Mouse (Mus musculus) liver, embryonic 14.5 days (tissue): ENCODE results near the gene Pfkm. TPM values are rescaled to one million over a fixed set of nuclear protein-coding genes. Genes with fewer than 3 reads are reported as not detected.

ENCODE experiments used
- ATAC-seq: fragments of 200-750 bp; cut with Nextera tagmentation; 2 replicates; pipeline ENCODE4 v1.8.0; 2017; ENCODE audit warnings: moderate number of reproducible peaks, mild to moderate bottlenecking, moderate library complexity; ENCODE audit not compliant: insufficient read depth
- DNase-seq, 3 experiments: peaks; one replicate each; pipeline ENCODE4 v3.0.0-alpha.2; 2012 to 2013; ENCODE audit warnings: low read depth in 3 of 3, low spot score in 3 of 3
- H3K27ac ChIP-seq: fragments of 300-500 bp; sonication (generic); 2 replicates; pipeline ENCODE4 v1.5.1; 2014; ENCODE audit warnings: moderate library complexity, mild to moderate bottlenecking, control low read depth, inconsistent platforms
- H3K27me3 ChIP-seq: fragments of 300-500 bp; sonication (generic); 2 replicates; pipeline ENCODE4 v1.6.1; 2014; ENCODE audit warnings: mild to moderate bottlenecking, low read length, moderate library complexity; ENCODE audit not compliant: control insufficient read depth, insufficient read depth
- H3K36me3 ChIP-seq: fragments of 300-500 bp; sonication (generic); replicated peaks from 2 replicates; pipeline ENCODE4 v1.6.1; 2014; ENCODE audit warnings: low read depth; ENCODE audit not compliant: control insufficient read depth, insufficient read depth
- H3K4me1 ChIP-seq, 2 experiments: fragments of 200-500 bp in 1 of 2; fragments of 300-500 bp in 1 of 2; sonication (generic) in 1 of 2; replicated peaks; 2 replicates each; pipeline ENCODE4 v1.6.1; 2012 to 2014; ENCODE audit warnings: antibody characterized with exemption in 1 of 2, inconsistent platforms in 1 of 2, low read length in 1 of 2; ENCODE audit not compliant: control insufficient read depth in 2 of 2, insufficient read depth in 2 of 2
- H3K4me2 ChIP-seq: fragments of 300-500 bp; sonication (generic); 2 replicates; pipeline ENCODE4 v1.6.1; 2014; ENCODE audit warnings: low read depth, mild to moderate bottlenecking, control low read depth, moderate library complexity
- H3K4me3 ChIP-seq, 2 experiments: fragments of 200-500 bp in 1 of 2; fragments of 300-500 bp in 1 of 2; sonication (generic) in 1 of 2; 2 replicates each; pipeline ENCODE4 v1.5.1; 2012 to 2014; ENCODE audit warnings: low read depth in 2 of 2, low read length in 2 of 2, mild to moderate bottlenecking in 2 of 2, control low read depth in 1 of 2, inconsistent platforms in 1 of 2, moderate library complexity in 1 of 2; ENCODE audit not compliant: insufficient read depth in 1 of 2
- H3K9ac ChIP-seq: fragments of 300-500 bp; sonication (generic); replicated peaks from 2 replicates; pipeline ENCODE4 v1.6.1; 2014; ENCODE audit warnings: mild to moderate bottlenecking, control low read depth, moderate library complexity
- H3K9me3 ChIP-seq: fragments of 300-500 bp; sonication (generic); 2 replicates; pipeline ENCODE4 v1.6.1; 2016; ENCODE audit warnings: low read length, mixed read lengths; ENCODE audit not compliant: control insufficient read depth
- CTCF ChIP-seq: IDR thresholded peaks from 2 replicates; pipeline ENCODE4 v1.5.1; 2016; ENCODE audit warnings: antibody characterized with exemption, low read depth, control low read depth
- EP300 ChIP-seq: IDR thresholded peaks from 2 replicates; pipeline ENCODE4 v1.6.1; 2016; ENCODE audit warnings: antibody characterized with exemption, low read depth
- WGBS: fragments of 180-500 bp; shearing (Covaris S2); extraction: QIAGEN DNeasy Blood & Tissue Kit; methylation state at CpG from one replicate; pipeline ENCODE4 v1.1.7; 2014; ENCODE audit not compliant: insufficient replicate concordance; 5-methylcytosine and 5-hydroxymethylcytosine counted together
- polyA plus RNA-seq, 2 experiments: library from polyadenylated mRNA; depleted of rRNA in 1 of 2; stranded (reverse) in 1 of 2; unstranded in 1 of 2; fragments of >200 nt; fragmentation: Nextera tagmentation in 1 of 2; extraction: Ambion mirVana in 1 of 2; gene quantifications; 2 replicates each; pipeline versions ENCODE4 v1.2.1 to v1.2.3; 2012 to 2014

Pfkm gene
- polyA plus RNA-seq, 2 experiments, result 19.6 to 22.4 TPM

DNA sequence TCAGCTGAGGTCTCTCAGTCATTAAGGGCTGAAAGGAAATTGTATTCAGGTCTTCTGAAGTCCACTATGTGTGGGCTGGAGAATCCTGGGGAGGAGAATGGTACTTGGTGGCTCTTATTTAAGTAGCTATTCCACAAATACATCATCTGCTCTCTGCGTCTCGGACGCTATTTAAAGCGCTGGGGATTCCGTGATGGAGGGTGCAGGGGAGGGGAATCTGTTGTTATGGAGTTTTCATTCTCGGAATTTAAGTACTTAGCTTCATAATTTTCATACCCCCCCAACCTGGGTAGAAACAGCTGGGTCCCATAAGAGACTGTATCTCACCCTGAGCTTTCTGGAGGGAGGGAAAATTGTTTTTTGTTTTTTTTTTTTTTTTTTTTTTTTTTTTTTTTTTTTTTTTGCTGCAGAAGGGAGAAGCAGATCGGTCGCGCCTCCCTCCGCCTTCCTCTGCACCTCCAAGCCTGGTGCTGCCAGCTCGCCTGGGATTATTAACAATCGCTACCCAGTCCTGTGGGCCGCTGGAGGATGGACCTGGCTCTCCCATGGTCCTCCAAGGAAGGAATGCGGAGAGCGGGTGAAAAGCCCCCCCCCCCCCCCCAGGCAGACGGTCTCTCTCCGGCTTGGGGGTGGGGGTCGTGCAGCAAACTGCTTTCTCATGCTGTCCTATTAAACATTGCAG is 74.7 kb downstream of the Pfkm start, which contains the start of gene Ccdc184:
Gene Ccdc184, plus strand, starts transcription at position 196 of the 682 bp plus-strand sequence.
- H3K4me3 ChIP-seq, result no peak within 1 kb of the TSS
- TF ChIP-seq EP300 (no peak), CTCF (no peak)
- no peaks in the 10 kb centered on the region for H3K9me3 ChIP-seq
- no peaks in the 10 kb centered on the region for H3K36me3 ChIP-seq
- no peak for ATAC-seq
- no peak within 1 kb of the TSS for H3K4me2 ChIP-seq
- no peaks in the 10 kb centered on the region for H3K4me1 ChIP-seq
- no peak within 1 kb of the TSS for H3K27ac ChIP-seq
- WGBS, result 9% methylated on average over 18 of the region's 18 CpGs
- DNase-seq, result no peak
- no peak within 1 kb of the TSS for H3K9ac ChIP-seq
- H3K27me3 ChIP-seq, result peaks cover 57% of the 10 kb centered on the region

DNA sequence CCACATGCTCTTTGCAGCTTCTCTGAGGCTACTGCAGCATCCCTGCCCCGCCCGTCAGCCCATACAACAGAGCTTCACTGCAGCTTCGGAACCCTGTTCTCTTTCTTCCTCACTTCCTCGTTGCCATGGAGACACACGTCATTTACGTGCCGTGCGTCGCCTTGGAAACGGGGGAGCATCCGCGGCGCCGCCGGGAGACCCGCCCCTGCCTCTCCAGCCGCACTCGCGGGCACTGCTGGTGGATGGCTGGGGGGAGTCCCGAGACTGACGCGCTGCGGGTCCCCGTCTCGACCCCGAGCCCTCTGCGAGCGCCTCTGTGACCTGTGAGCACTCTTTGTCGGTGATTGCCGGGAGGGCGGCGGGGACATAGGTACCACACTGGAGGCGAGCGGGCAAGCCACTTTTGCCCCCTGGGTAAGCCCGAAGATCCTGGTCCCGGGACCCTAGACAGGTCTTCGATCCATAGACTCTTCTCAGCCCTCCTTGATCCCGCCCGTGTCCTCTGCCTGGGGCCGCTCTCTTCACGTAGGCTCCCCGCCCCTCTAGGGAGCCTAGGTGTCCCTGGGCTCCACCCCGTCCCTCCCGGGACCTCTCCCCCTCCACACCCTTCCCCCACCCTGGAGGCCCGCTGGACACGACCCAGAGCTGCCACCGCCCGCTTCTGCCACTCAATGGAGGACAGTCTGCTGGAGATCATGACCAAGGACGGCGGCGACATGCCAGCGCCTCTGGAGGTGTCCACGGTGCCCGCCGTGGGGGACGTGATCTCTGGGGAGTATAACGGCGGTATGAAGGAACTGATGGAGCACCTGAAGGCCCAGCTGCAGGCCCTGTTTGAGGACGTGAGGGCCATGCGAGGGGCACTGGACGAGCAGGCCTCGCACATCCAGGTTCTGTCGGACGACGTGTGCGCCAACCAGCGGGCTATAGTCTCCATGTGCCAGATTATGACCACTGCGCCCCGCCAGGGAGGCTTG is 75.5 kb downstream of the Pfkm start:
- Histone ChIP-seq H3K4me2 (no peak overlapping the region), H3K27me3 (peaks cover 63% of the 10 kb centered on the region), H3K4me1 (no peaks in the 10 kb centered on the region), H3K9ac (no peak overlapping the region), H3K9me3 (no peaks in the 10 kb centered on the region), H3K36me3 (no peaks in the 10 kb centered on the region), H3K27ac (no peak overlapping the region), H3K4me3 (no peak overlapping the region)
- ATAC-seq (no peak), DNase-seq (peak in 1 of 3 experiments; percentile 30)
- WGBS, result 3% methylated on average over 69 of the region's 69 CpGs
- TF ChIP-seq CTCF, result no peak
- no peak for TF ChIP-seq EP300

DNA sequence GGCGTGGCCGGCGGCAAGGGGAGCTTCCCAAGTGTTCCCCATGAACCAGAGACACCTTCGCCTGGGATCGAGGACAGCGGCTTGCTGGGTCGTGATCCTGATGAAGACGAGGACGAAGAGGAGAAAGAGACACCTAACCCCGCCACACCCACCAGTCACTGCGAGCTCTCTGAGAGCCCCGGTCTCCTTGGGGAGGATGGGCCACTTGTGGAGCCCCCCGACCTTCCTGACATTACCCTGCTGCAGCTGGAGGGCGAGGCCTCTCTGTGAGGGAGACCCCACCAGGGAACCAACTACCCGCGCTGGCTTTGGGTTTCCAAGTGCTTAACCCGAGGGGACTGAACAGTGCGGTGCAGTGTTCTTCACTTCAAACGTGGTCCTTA is 76.2 kb downstream of the Pfkm start:
- TF ChIP-seq EP300, result no peak
- TF ChIP-seq CTCF, result no peak
- Histone ChIP-seq H3K4me2 (no peak overlapping the region), H3K4me1 (no peaks in the 10 kb centered on the region), H3K9ac (no peak overlapping the region), H3K27me3 (peaks cover 63% of the 10 kb centered on the region), H3K36me3 (no peaks in the 10 kb centered on the region), H3K4me3 (no peak overlapping the region), H3K27ac (no peak overlapping the region), H3K9me3 (no peaks in the 10 kb centered on the region)
- DNase-seq (no peak), ATAC-seq (no peak)
- 7% methylated on average over 19 of the region's 19 CpGs for WGBS

DNA sequence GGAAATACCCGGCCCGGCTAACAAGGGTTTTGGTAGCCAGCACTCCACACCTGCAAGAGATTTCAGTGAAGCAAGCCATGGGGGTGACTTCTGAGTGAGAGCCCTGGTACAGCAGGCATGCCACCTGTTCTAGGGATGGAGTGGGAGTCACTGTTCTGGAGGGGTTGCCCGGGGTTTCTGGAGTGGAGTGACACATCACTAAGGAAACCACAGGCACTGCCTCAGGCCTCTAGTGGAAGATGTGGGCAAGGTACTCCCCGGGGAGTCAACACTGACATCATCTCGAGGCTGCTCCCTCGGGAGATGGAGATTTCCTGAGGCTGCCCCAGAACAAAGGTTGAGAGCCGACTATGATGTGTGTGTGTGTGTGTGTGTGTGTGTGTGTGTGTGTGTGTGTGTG is 78.0 kb downstream of the Pfkm start:
- WGBS, result 18% methylated on average over 7 of the region's 7 CpGs
- H3K4me1 ChIP-seq, result no peaks in the 10 kb centered on the region
- no peaks in the 10 kb centered on the region for H3K9me3 ChIP-seq
- DNase-seq (no peak), ATAC-seq (no peak)
- H3K9ac ChIP-seq, result no peak overlapping the region
- no peak for TF ChIP-seq CTCF
- no peak for TF ChIP-seq EP300
- no peak overlapping the region for H3K4me2 ChIP-seq
- no peaks in the 10 kb centered on the region for H3K36me3 ChIP-seq
- no peak overlapping the region for H3K4me3 ChIP-seq
- peaks cover 62% of the 10 kb centered on the region for H3K27me3 ChIP-seq
- no peak overlapping the region for H3K27ac ChIP-seq

DNA sequence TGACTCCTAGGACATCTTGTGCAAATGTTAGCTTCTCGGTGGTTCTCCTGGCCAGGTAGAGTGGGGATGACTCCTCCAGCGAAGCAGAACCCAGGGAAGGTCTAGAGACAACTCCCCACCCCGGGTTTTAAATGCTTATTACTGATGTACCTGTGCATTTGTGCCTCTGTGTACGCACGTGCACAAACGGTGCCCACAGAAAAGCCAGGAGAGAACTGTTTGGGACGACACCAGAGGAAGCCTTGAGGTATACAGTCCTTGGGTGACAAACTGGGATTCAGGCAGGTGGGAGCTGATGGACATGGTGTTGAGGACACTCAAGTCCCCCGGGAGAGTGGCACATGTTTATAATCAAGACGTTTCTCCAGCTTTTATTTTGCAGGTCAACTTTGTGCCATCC is 78.5 kb downstream of the Pfkm start:
- H3K9me3 ChIP-seq, result no peaks in the 10 kb centered on the region
- H3K27ac ChIP-seq, result no peak overlapping the region
- no peak overlapping the region for H3K4me3 ChIP-seq
- ATAC-seq (no peak), DNase-seq (no peak)
- H3K4me2 ChIP-seq, result no peak overlapping the region
- TF ChIP-seq EP300 (no peak), CTCF (no peak)
- WGBS, result 54% methylated on average over 9 of the region's 9 CpGs
- H3K27me3 ChIP-seq, result peaks cover 57% of the 10 kb centered on the region
- H3K4me1 ChIP-seq, result no peaks in the 10 kb centered on the region
- H3K9ac ChIP-seq, result no peak overlapping the region
- H3K36me3 ChIP-seq, result no peaks in the 10 kb centered on the region
